In genomic region chr1:85936265-85936664, GRCm38 (mm10) we compare ENCODE assay signal across 27 mouse cellular contexts. TPM values are rescaled to one million over a fixed set of nuclear protein-coding genes. Genes with fewer than 3 reads are reported as not detected.
A peak's percentile ranks its signal among the peaks of the same experiment; 100 is the strongest.
DNase-seq lines count a peak whose midpoint lies in the region; ATAC-seq and TF ChIP-seq lines count a peak whose summit lies in the region.
"Had no signal": no experiment of that assay in that cellular context is flagged by ENCODE, and none has a peak within 500 bp of the region (broad histone marks: within the 10 kb centered on the region; RNA-seq: fewer than 3 reads in every experiment).

No protein-coding gene starts in this region.

- no peaks in the 10 kb centered on the region for H3K36me3 ChIP-seq in forebrain, embryonic 10.5 days (replicated peaks)
- H3K36me3 ChIP-seq in forebrain, embryonic 13.5 days (ENCODE audit: poor library complexity, severe bottlenecking), result no peaks in the 10 kb centered on the region
- no peaks in the 10 kb centered on the region for H3K36me3 ChIP-seq in kidney, adult 2 months (ENCODE audit: control insufficient read depth, insufficient read depth, low read length)
- H3K36me3 ChIP-seq in kidney, embryonic 16.5 days (ENCODE audit: insufficient read depth, low read length), result no peaks in the 10 kb centered on the region
- no peaks in the 10 kb centered on the region for H3K36me3 ChIP-seq in lung, embryonic 16.5 days (ENCODE audit: control insufficient read depth, insufficient read depth, low read length)
- H3K36me3 ChIP-seq: embryonic facial prominence, embryonic 10.5 days; embryonic facial prominence, embryonic 15.5 days; heart, embryonic 12.5 days; kidney, embryonic 15.5 days; liver, embryonic 12.5 days; midbrain, embryonic 15.5 days; neural tube, embryonic 12.5 days had no signal

- peaks cover 50% of the 10 kb centered on the region for H3K4me1 ChIP-seq in forebrain, embryonic 10.5 days
- H3K4me1 ChIP-seq in forebrain, embryonic 13.5 days, result peaks cover 31% of the 10 kb centered on the region
- H3K4me1 ChIP-seq in kidney, adult 2 months (ENCODE audit: control insufficient read depth, insufficient read depth, low read length), result 0 out of 2 replicates have a peak, but pooled peaks cover 3% of the 10 kb centered on the region
- peaks cover 30% of the 10 kb centered on the region for H3K4me1 ChIP-seq in kidney, embryonic 16.5 days (ENCODE audit: insufficient read depth, low read length)
- peaks cover 10% of the 10 kb centered on the region for H3K4me1 ChIP-seq in lung, embryonic 16.5 days (replicated peaks; ENCODE audit: control insufficient read depth, insufficient read depth, low read length)

- no peak overlapping the region for H3K9ac ChIP-seq in forebrain, embryonic 13.5 days
- no peak overlapping the region for H3K9ac ChIP-seq in kidney, embryonic 16.5 days (replicated peaks; ENCODE audit: low read length)
- H3K9ac ChIP-seq in lung, embryonic 16.5 days (ENCODE audit: low read length), result no peak overlapping the region
- H3K9ac ChIP-seq: embryonic facial prominence, embryonic 15.5 days; heart, embryonic 12.5 days; kidney, embryonic 15.5 days; liver, embryonic 12.5 days; liver, postnatal 0 days; midbrain, embryonic 15.5 days; neural tube, embryonic 12.5 days had no signal

- H3K27ac ChIP-seq in forebrain, embryonic 10.5 days, result peak overlapping the region; percentile 58; the same call in 1 of the 2 replicates
- no peak overlapping the region for H3K27ac ChIP-seq in forebrain, embryonic 13.5 days
- H3K27ac ChIP-seq in kidney, adult 2 months (ENCODE audit: insufficient read depth, low read depth, low read length), result no peak overlapping the region
- no peak overlapping the region for H3K27ac ChIP-seq in kidney, embryonic 16.5 days (ENCODE audit: low read length)
- H3K27ac ChIP-seq in lung, embryonic 16.5 days (ENCODE audit: low read length), result no peak overlapping the region
- H3K27ac ChIP-seq: embryonic facial prominence, embryonic 15.5 days; liver, embryonic 12.5 days; midbrain, embryonic 15.5 days; neural tube, embryonic 12.5 days; stomach, postnatal 0 days had no signal

- H3K9me3 ChIP-seq in forebrain, embryonic 10.5 days, result no peaks in the 10 kb centered on the region
- no peaks in the 10 kb centered on the region for H3K9me3 ChIP-seq in forebrain, embryonic 13.5 days (replicated peaks)
- H3K9me3 ChIP-seq in kidney, embryonic 16.5 days (ENCODE audit: low read length), result no peaks in the 10 kb centered on the region
- H3K9me3 ChIP-seq in lung, embryonic 16.5 days (ENCODE audit: control insufficient read depth, low read length), result no peaks in the 10 kb centered on the region
- H3K9me3 ChIP-seq: embryonic facial prominence, embryonic 10.5 days; embryonic facial prominence, embryonic 15.5 days; heart, embryonic 12.5 days; kidney, embryonic 15.5 days; liver, embryonic 12.5 days; midbrain, embryonic 15.5 days; neural tube, embryonic 12.5 days had no signal

- no peaks in the 10 kb centered on the region; the same call in 1 of the 2 replicates for H3K27me3 ChIP-seq in forebrain, embryonic 10.5 days (ENCODE audit: poor library complexity, severe bottlenecking)
- no peaks in the 10 kb centered on the region for H3K27me3 ChIP-seq in forebrain, embryonic 13.5 days
- H3K27me3 ChIP-seq in kidney, adult 2 months (replicated peaks; ENCODE audit: control insufficient read depth, insufficient read depth, low read length), result no peaks in the 10 kb centered on the region
- no peaks in the 10 kb centered on the region for H3K27me3 ChIP-seq in kidney, embryonic 16.5 days (ENCODE audit: insufficient read depth, low read length)
- no peaks in the 10 kb centered on the region for H3K27me3 ChIP-seq in lung, embryonic 16.5 days (ENCODE audit: control insufficient read depth, insufficient read depth, low read depth, low read length)
- H3K27me3 ChIP-seq: embryonic facial prominence, embryonic 15.5 days; heart, embryonic 12.5 days; kidney, embryonic 15.5 days; midbrain, embryonic 15.5 days; neural tube, embryonic 12.5 days had no signal

- no peak overlapping the region for H3K4me2 ChIP-seq in forebrain, embryonic 13.5 days
- H3K4me2 ChIP-seq in kidney, embryonic 16.5 days (replicated peaks; ENCODE audit: low read depth, low read length), result no peak overlapping the region
- no peak overlapping the region for H3K4me2 ChIP-seq in lung, embryonic 16.5 days (ENCODE audit: low read depth, low read length)
- H3K4me2 ChIP-seq: embryonic facial prominence, embryonic 15.5 days; heart, embryonic 12.5 days; kidney, embryonic 15.5 days; liver, embryonic 12.5 days; midbrain, embryonic 15.5 days; neural tube, embryonic 12.5 days had no signal

- TF ChIP-seq CTCF in kidney, adult 2 months (conservative IDR thresholded peaks at IDR 0.05; ENCODE audit: insufficient read depth, insufficient read length, low read depth, low read length), result no peak

- DNase-seq in forebrain, embryonic 10.5 days (ENCODE audit: extremely low spot score, low spot score), result no peak
- peak; percentile 11 for DNase-seq in kidney, adult 2 months
- no peak for DNase-seq in lung, postnatal 4 days
- DNase-seq: adrenal gland, postnatal 25 days; B cell, adult 2 months; gastrocnemius, postnatal 36 days; heart, adult 18-20 months; layer of hippocampus, postnatal 36 days; left cerebral cortex, postnatal 4 days; liver, postnatal 0 days; right cerebral cortex, postnatal 4 days; thymus, adult 18-20 months had no signal

- no peak for ATAC-seq in forebrain, embryonic 13.5 days
- ATAC-seq in kidney, embryonic 16.5 days (ENCODE audit: low FRiP score, low TSS enrichment), result no peak
- 0 out of 2 replicates have a peak, but pooled peaks have one; percentile 39 for ATAC-seq in lung, embryonic 16.5 days (ENCODE audit: low read depth)
- ATAC-seq: forebrain, embryonic 14.5 days; hindbrain, embryonic 16.5 days; liver, embryonic 12.5 days had no signal

- no peak overlapping the region for H3K4me3 ChIP-seq in forebrain, embryonic 10.5 days
- no peak overlapping the region for H3K4me3 ChIP-seq in forebrain, embryonic 13.5 days
- H3K4me3 ChIP-seq in kidney, adult 2 months (ENCODE audit: insufficient read depth, low read depth, low read length), result no peak overlapping the region
- no peak overlapping the region for H3K4me3 ChIP-seq in kidney, embryonic 16.5 days (ENCODE audit: low read length)
- H3K4me3 ChIP-seq in lung, embryonic 16.5 days (ENCODE audit: low read length), result no peak overlapping the region
- H3K4me3 ChIP-seq: embryonic facial prominence, embryonic 10.5 days; embryonic facial prominence, embryonic 15.5 days; heart, embryonic 12.5 days; kidney, embryonic 15.5 days; liver, embryonic 12.5 days; midbrain, embryonic 15.5 days; neural tube, embryonic 12.5 days had no signal

- no peak for TF ChIP-seq POLR2A in kidney, adult 2 months (IDR thresholded peaks at IDR 0.05; ENCODE audit: low read depth, low read length)

- WGBS in forebrain, embryonic 10.5 days, result 84% methylated on average over 6 of the region's 6 CpGs
- 70% methylated on average over 6 of the region's 6 CpGs for WGBS in forebrain, embryonic 13.5 days
- 54% methylated on average over 6 of the region's 6 CpGs for WGBS in kidney, adult 2 months
- 56% methylated on average over 6 of the region's 6 CpGs for WGBS in kidney, embryonic 16.5 days
- 49% methylated on average over 6 of the region's 6 CpGs for WGBS in lung, embryonic 16.5 days

RNA-seq across cellular contexts. Expression of gene 4933407L21Rik, which starts 8.0 kb away (rescaled TPM):
- 0.30 and 0.87 TPM in 2 replicates for polyA plus RNA-seq in forebrain, embryonic 10.5 days (2016; fragmentation: Nextera tagmentation; extraction: Ambion mirVana)
- polyA plus RNA-seq in forebrain, embryonic 13.5 days (2015; fragmentation: Nextera tagmentation; extraction: Ambion mirVana), result 3.7 and 5.2 TPM in 2 replicates
- polyA plus RNA-seq in kidney, adult 2 months (2012; rRNA removed), result 0.06 and 0.12 TPM in 2 replicates
- 1.6 TPM in 2 replicates for polyA plus RNA-seq in kidney, embryonic 16.5 days (2015; fragmentation: Nextera tagmentation; extraction: Ambion mirVana)
- polyA plus RNA-seq in lung, embryonic 16.5 days (2015; fragmentation: Nextera tagmentation; extraction: Ambion mirVana), result 0.25 and 0.39 TPM in 2 replicates
- polyA plus RNA-seq: heart, embryonic 12.5 days; heart, postnatal 0 days; liver, embryonic 12.5 days had no signal

RNA-seq across cellular contexts. Expression of gene Gpr55, which starts 24.5 kb away (rescaled TPM):
- polyA plus RNA-seq in forebrain, embryonic 10.5 days (2016; fragmentation: Nextera tagmentation; extraction: Ambion mirVana), result not detected in 2 replicates
- polyA plus RNA-seq in forebrain, embryonic 13.5 days (2015; fragmentation: Nextera tagmentation; extraction: Ambion mirVana), result 0.08 TPM in 1 of 2 replicates, not detected in the other
- polyA plus RNA-seq in kidney, adult 2 months (2012; rRNA removed), result 0.03 TPM in 1 of 2 replicates, not detected in the other
- 0.14 TPM in 1 of 2 replicates, not detected in the other for polyA plus RNA-seq in kidney, embryonic 16.5 days (2015; fragmentation: Nextera tagmentation; extraction: Ambion mirVana)
- polyA plus RNA-seq in lung, embryonic 16.5 days (2015; fragmentation: Nextera tagmentation; extraction: Ambion mirVana), result 0.05 TPM in 1 of 2 replicates, not detected in the other
- polyA plus RNA-seq: embryonic facial prominence, embryonic 10.5 days; forebrain, embryonic 14.5 days; heart, postnatal 0 days; intestine, embryonic 14.5 days; liver, embryonic 12.5 days had no signal

RNA-seq across cellular contexts. Expression of gene Itm2c, which starts 42.2 kb away (rescaled TPM):
- 126 and 132 TPM in 2 replicates for polyA plus RNA-seq in forebrain, embryonic 10.5 days (2016; fragmentation: Nextera tagmentation; extraction: Ambion mirVana)
- 124 and 129 TPM in 2 replicates for polyA plus RNA-seq in forebrain, embryonic 13.5 days (2015; fragmentation: Nextera tagmentation; extraction: Ambion mirVana)
- polyA plus RNA-seq in kidney, adult 2 months (2012; rRNA removed), result 166 and 198 TPM in 2 replicates
- 248 and 269 TPM in 2 replicates for polyA plus RNA-seq in kidney, embryonic 16.5 days (2015; fragmentation: Nextera tagmentation; extraction: Ambion mirVana)
- polyA plus RNA-seq in lung, embryonic 16.5 days (2015; fragmentation: Nextera tagmentation; extraction: Ambion mirVana), result 210 and 215 TPM in 2 replicates
